Mouse (Mus musculus) hindbrain, embryonic 11.5 days (tissue): Measurements from ENCODE around the gene Rps27. TPM values are rescaled to one million over a fixed set of nuclear protein-coding genes. Genes with fewer than 3 reads are reported as not detected.

ENCODE experiments used
- ATAC-seq: fragments of 200-750 bp; cut with Nextera tagmentation; 2 replicates; pipeline ENCODE4 v1.8.0; 2017; ENCODE audit warnings: mild to moderate bottlenecking, moderate TSS enrichment, moderate library complexity; ENCODE audit not compliant: low FRiP score
- DNase-seq: peaks from one replicate; pipeline ENCODE4 v3.0.0-alpha.2; 2015; ENCODE audit warnings: low spot score
- H3K27ac ChIP-seq: fragments of 300-500 bp; sonication (generic); 2 replicates; pipeline ENCODE4 v1.5.1; 2014; ENCODE audit warnings: mild to moderate bottlenecking, low read depth, low read length
- H3K27me3 ChIP-seq: fragments of 300-500 bp; sonication (generic); 2 replicates; pipeline ENCODE4 v1.6.1; 2014; ENCODE audit warnings: mild to moderate bottlenecking, low read length, moderate library complexity, mixed read lengths; ENCODE audit not compliant: control insufficient read depth, insufficient read depth
- H3K36me3 ChIP-seq: fragments of 300-500 bp; sonication (generic); 2 replicates; pipeline ENCODE4 v1.6.1; 2014; ENCODE audit warnings: mild to moderate bottlenecking, low read length, moderate library complexity, mixed read lengths; ENCODE audit not compliant: control insufficient read depth, insufficient read depth
- H3K4me1 ChIP-seq: fragments of 300-500 bp; sonication (generic); replicated peaks from 2 replicates; pipeline ENCODE4 v1.6.1; 2014; ENCODE audit warnings: low read length, mixed read lengths; ENCODE audit not compliant: control insufficient read depth, insufficient read depth
- H3K4me2 ChIP-seq: fragments of 300-500 bp; sonication (generic); replicated peaks from 2 replicates; pipeline ENCODE4 v1.6.1; 2014; ENCODE audit warnings: mild to moderate bottlenecking, low read depth, low read length
- H3K4me3 ChIP-seq: fragments of 300-500 bp; sonication (generic); 2 replicates; pipeline ENCODE4 v1.5.1; 2014; ENCODE audit warnings: low read depth, low read length
- H3K9ac ChIP-seq: fragments of 300-500 bp; sonication (generic); 2 replicates; pipeline ENCODE4 v1.6.1; 2014; ENCODE audit warnings: low read depth, low read length
- H3K9me3 ChIP-seq: fragments of 300-500 bp; sonication (generic); 2 replicates; pipeline ENCODE4 v1.6.1; 2016; ENCODE audit warnings: low read length; ENCODE audit not compliant: control insufficient read depth
- WGBS: fragments of 180-500 bp; shearing (Covaris S2); extraction: QIAGEN DNeasy Blood & Tissue Kit; methylation state at CpG from one replicate; pipeline ENCODE4 v1.1.7; 2014; 5-methylcytosine and 5-hydroxymethylcytosine counted together
- polyA plus RNA-seq: library from polyadenylated mRNA; unstranded; fragments of >200 nt; fragmentation: Nextera tagmentation; extraction: Ambion mirVana; gene quantifications from 2 replicates; pipeline ENCODE4 v1.2.1, GENCODE M21; 2014

Gene Rps27
- polyA plus RNA-seq, 1 experiment from 2014 or later, result 1,121 TPM

- H3K9me3 ChIP-seq, result no peaks in the 10 kb centered on the region
- DNase-seq (no peak), ATAC-seq (no peak)
- no peak overlapping the region for H3K9ac ChIP-seq
- H3K4me1 ChIP-seq, result no peaks in the 10 kb centered on the region
- H3K36me3 ChIP-seq, result peaks cover 3% of the 10 kb centered on the region; the same call in 1 of the 2 replicates
- H3K4me2 ChIP-seq, result no peak overlapping the region
- 95% methylated on average over 2 of the region's 2 CpGs for WGBS
- H3K27me3 ChIP-seq, result no peaks in the 10 kb centered on the region
- H3K27ac ChIP-seq, result no peak overlapping the region
- H3K4me3 ChIP-seq, result no peak overlapping the region
These were observed 8.9 kb downstream of the Rps27 start for GRCm38 (mm10) chr3:90204582-90204981.

GRCm38 (mm10) chr3:90203619-90204018, 9.8 kb downstream of the Rps27 start:
- DNase-seq, result no peak
- H3K27ac ChIP-seq, result no peak overlapping the region
- H3K27me3 ChIP-seq, result no peaks in the 10 kb centered on the region
- H3K9me3 ChIP-seq, result no peaks in the 10 kb centered on the region
- H3K9ac ChIP-seq, result no peak overlapping the region
- no peak overlapping the region for H3K4me3 ChIP-seq
- H3K4me1 ChIP-seq, result no peaks in the 10 kb centered on the region
- ATAC-seq, result no peak
- 77% methylated on average over 5 of the region's 5 CpGs for WGBS
- peaks cover 3% of the 10 kb centered on the region; the same call in 1 of the 2 replicates for H3K36me3 ChIP-seq
- no peak overlapping the region for H3K4me2 ChIP-seq

DNA sequence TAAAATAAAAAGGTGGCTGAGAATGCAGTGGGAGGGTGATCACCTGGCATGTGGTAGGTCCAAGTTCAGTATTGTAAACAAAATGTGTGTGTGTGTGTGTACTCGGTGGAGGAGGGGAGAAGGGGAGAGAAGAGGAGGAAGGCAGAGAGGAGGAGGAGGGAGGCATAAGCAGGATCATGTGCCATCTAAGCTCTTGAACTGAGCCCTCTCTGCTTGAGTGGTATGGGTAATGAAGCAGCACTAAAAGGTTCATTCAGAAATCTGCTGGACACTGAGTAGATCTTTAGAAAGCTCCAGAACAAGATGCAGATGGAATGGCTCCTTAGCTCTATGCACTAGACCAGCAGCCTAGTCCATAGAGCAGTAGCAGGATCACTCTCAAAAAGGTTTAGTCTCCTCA, 10.6 kb downstream of the Rps27 start:
- H3K4me2 ChIP-seq, result no peak overlapping the region
- no peak overlapping the region for H3K9ac ChIP-seq
- no peak overlapping the region for H3K27ac ChIP-seq
- H3K36me3 ChIP-seq, result no peaks in the 10 kb centered on the region
- H3K27me3 ChIP-seq, result no peaks in the 10 kb centered on the region
- H3K9me3 ChIP-seq, result no peaks in the 10 kb centered on the region
- no peak overlapping the region for H3K4me3 ChIP-seq
- DNase-seq, result no peak
- WGBS, result 72% methylated on average over 1 of the region's 1 CpGs
- ATAC-seq, result no peak
- H3K4me1 ChIP-seq, result no peaks in the 10 kb centered on the region

DNA sequence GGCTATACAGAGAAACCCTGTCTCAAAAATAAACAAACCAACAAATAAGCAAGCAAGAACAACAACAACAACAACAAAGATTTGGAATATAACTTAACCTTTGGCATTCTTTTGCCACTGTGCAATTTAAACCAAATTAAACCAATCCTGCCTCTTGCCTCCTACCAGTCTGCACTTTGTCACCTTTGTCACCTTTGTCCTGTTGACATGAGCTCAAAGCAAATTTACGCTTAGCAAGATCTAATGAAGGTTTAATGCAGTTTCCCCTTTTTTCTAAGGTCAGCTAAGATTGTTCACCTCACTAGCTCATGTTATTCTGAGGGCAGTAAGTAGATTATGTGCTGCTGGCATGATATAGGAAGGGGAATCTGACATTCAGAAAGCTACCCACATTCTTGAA, 15.9 kb downstream of the Rps27 start:
- Histone ChIP-seq H3K9me3 (no peaks in the 10 kb centered on the region), H3K4me1 (no peaks in the 10 kb centered on the region), H3K9ac (no peak overlapping the region), H3K4me3 (no peak overlapping the region), H3K27ac (no peak overlapping the region), H3K36me3 (no peaks in the 10 kb centered on the region), H3K4me2 (no peak overlapping the region), H3K27me3 (no peaks in the 10 kb centered on the region)
- ATAC-seq, result no peak
- DNase-seq, result no peak
- 80% methylated on average over 1 of the region's 1 CpGs for WGBS

- Histone ChIP-seq H3K9ac (no peak overlapping the region), H3K9me3 (no peaks in the 10 kb centered on the region), H3K4me2 (no peak overlapping the region), H3K27me3 (no peaks in the 10 kb centered on the region), H3K4me1 (no peaks in the 10 kb centered on the region), H3K36me3 (no peaks in the 10 kb centered on the region), H3K27ac (no peak overlapping the region), H3K4me3 (no peak overlapping the region)
- ATAC-seq, result no peak
- WGBS, result 86% methylated on average over 1 of the region's 1 CpGs
- DNase-seq, result no peak
These were observed 17.8 kb downstream of the Rps27 start for GRCm38 (mm10) chr3:90195644-90196043.

DNA sequence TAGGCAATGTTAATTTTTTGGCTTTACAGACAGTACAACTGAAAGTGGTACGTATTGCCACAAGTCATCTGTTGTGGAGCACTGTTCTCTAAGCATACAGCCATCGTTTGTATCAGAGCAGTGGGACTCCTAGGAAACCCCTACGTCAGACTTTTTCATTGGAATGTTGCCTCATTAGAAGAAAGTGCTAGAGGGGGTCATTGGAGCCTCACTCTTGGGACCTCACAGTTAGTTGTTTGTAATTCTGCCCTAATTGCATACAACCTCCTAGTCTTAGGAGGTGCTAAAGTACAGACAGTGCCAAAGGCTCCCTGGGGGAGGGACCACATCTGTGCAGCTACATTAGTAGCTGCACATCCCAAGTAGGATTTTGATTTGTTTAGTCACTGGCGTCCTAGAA, 18.7 kb downstream of the Rps27 start:
- no peak overlapping the region for H3K4me3 ChIP-seq
- no peaks in the 10 kb centered on the region for H3K36me3 ChIP-seq
- ATAC-seq, result no peak
- no peaks in the 10 kb centered on the region for H3K4me1 ChIP-seq
- H3K9me3 ChIP-seq, result no peaks in the 10 kb centered on the region
- no peak overlapping the region for H3K4me2 ChIP-seq
- DNase-seq, result no peak
- H3K27me3 ChIP-seq, result no peaks in the 10 kb centered on the region
- no peak overlapping the region for H3K9ac ChIP-seq
- H3K27ac ChIP-seq, result no peak overlapping the region
- 67% methylated on average over 4 of the region's 4 CpGs for whole genome bisulfite sequencing

DNA sequence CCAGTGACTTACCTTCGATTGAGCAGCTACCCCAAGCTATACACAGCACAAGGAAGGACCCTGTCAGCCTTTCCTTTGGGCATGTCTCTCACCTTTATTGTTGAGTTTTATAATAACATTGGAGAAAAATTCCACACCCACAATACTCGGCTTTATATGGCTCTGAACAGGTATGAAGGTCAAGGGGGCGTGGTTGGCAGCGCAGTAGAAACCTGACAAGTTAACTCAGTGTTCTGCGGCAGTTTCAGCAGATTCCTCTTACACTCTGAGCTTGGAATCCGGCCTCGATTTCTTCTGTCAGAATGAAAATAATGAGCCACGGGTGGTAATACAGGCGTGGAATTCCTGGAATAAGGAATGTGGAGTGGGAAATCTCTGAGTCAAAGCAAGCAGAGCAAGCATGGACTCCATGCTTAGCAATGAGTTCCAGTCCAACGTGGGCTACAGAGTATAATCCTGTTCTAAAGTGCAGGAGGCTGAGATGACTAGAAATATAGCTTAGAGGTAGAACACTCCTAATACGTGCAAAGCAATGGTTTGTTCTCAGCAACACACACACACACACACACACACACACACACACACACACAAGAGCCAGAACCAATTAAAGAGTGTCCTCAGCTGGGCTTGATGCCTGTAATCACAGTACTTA, 22.5 kb downstream of the Rps27 start:
- Histone ChIP-seq H3K9me3 (no peaks in the 10 kb centered on the region), H3K9ac (no peak overlapping the region), H3K4me3 (no peak overlapping the region), H3K36me3 (no peaks in the 10 kb centered on the region), H3K4me1 (no peaks in the 10 kb centered on the region), H3K27ac (no peak overlapping the region), H3K27me3 (no peaks in the 10 kb centered on the region), H3K4me2 (no peak overlapping the region)
- WGBS, result 81% methylated on average over 11 of the region's 11 CpGs
- no peak for DNase-seq
- ATAC-seq, result no peak

GRCm38 (mm10) chr3:90183581-90183980, 29.9 kb downstream of the Rps27 start:
- no peaks in the 10 kb centered on the region for H3K36me3 ChIP-seq
- ATAC-seq, result no peak
- H3K4me1 ChIP-seq, result no peaks in the 10 kb centered on the region
- no peak overlapping the region for H3K9ac ChIP-seq
- H3K27ac ChIP-seq, result no peak overlapping the region
- H3K4me2 ChIP-seq, result no peak overlapping the region
- H3K4me3 ChIP-seq, result no peak overlapping the region
- 84% methylated on average over 3 of the region's 3 CpGs for WGBS
- no peaks in the 10 kb centered on the region for H3K9me3 ChIP-seq
- no peaks in the 10 kb centered on the region for H3K27me3 ChIP-seq
- DNase-seq, result no peak

GRCm38 (mm10) chr3:90179566-90179965, 33.9 kb downstream of the Rps27 start:
- no peak overlapping the region for H3K4me2 ChIP-seq
- H3K27ac ChIP-seq, result no peak overlapping the region
- no peak overlapping the region for H3K9ac ChIP-seq
- H3K27me3 ChIP-seq, result no peaks in the 10 kb centered on the region
- WGBS, result 78% methylated on average over 3 of the region's 3 CpGs
- H3K36me3 ChIP-seq, result no peaks in the 10 kb centered on the region
- H3K4me3 ChIP-seq, result no peak overlapping the region
- no peaks in the 10 kb centered on the region for H3K9me3 ChIP-seq
- ATAC-seq, result no peak
- DNase-seq, result no peak
- no peaks in the 10 kb centered on the region for H3K4me1 ChIP-seq
